Mouse (Mus musculus): Measurements from ENCODE around the gene Chrm1. TPM values are rescaled to one million over a fixed set of nuclear protein-coding genes. Genes with fewer than 3 reads are reported as not detected.

Chrm1 gene
- total RNA-seq, 2 experiments from 2014 or later = 141 to 144 TPM

DNA sequence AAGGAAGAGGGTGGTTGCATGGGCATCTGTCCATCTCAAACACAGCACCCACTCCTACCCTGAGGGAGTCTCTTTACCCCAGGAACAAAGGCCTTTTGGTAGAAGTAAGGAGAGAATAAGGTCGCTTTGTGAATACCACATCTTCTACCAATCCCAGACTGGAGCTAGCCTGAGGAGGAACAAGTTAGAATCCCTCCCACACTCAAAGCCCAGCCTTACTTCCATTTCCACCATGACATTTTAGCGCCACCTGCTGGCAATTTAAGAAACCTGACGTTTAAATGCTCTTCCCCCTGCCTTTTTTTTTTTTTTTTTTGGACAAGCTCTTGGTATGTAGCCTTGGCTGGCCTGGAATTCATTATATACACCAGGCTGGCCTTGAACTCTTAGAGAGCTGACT lies 19.4 kb downstream of the Chrm1 start:
- peak; percentile 84 to 85 for DNase-seq (ENCODE audit: low spot score in 2 of 2)

DNA sequence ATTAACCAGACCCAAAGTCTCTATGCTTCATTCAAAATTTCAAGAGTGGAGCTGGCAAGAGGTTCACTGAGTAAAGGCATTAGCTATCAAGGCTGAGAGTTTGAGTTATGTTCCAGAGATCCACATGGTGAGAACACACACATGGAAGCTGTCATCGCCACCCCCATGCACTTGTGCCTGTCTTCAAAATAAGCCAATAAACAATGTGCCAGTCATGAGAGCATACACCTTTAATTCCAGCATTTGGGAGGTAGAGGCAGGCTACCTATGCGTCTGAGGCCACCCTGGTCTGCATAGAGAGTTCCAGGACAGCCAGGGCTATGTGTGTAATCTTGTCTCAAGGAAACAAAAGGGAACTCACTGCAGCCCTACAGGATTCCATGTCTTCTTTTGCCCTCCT lies 20.0 kb downstream of the Chrm1 start:
- DNase-seq (ENCODE audit: low spot score in 2 of 2) = no peak

DNA sequence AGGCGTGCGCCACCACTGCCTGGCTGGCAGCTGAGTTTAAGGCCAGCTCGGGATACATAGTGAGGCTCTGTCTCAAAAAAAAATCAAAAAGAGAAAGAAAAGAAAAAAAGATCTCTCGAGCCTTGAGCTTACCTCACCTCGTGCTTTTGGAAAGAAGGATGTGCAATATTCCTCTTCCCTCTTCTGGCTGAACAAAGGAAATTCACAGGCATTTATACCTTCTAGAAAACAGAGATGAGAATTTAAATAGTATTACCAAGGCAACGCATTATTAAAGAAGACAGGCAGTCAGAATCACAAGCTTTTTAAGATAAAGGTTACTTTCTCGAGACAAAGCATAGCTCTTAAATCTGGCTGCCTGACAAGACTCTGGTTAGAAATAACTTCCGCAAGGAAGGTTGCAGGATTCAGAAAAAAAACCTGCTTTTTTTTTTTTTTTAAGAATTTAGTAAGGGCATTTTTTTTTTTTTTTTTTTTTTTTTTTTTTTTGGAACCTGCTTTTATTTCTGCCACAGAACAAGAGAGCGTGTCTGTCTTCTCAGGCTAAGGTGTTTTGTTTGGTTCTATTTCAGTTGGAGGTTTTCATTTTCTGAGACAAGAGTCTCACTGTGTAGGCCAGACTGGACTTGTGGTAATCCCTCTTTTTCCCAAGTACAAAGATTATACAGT lies 28.4 kb downstream of the Chrm1 start:
- no peak for DNase-seq (ENCODE audit: low spot score in 2 of 2)

DNA sequence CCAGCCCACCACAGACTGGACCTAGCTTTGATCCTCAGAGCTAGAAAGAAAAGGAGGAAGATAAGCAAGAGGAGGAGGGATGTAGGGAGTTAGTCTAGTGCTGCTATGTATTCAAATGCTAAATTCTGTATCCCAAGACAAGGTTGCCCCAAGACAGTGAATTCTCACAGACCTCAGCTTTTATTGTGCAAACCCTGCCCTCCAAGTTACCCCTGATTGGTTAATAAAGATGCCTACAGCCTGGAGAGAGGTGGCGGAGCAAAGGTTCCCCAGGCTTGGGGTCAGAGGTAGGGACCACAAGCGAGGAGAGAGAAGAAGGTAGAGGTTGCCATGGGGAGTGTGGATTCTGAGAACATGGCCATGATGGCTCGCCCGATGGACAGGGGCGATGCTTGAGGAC lies 29.2 kb downstream of the Chrm1 start:
- DNase-seq (ENCODE audit: low spot score in 2 of 2) = no peak

GRCm38 (mm10) chr19:8695330-8695729 lies 31.7 kb downstream of the Chrm1 start:
- DNase-seq (ENCODE audit: low spot score in 2 of 2) = no peak

GRCm38 (mm10) chr19:8699652-8700051 lies 36.1 kb downstream of the Chrm1 start:
- DNase-seq (ENCODE audit: low spot score in 2 of 2) = no peak

DNA sequence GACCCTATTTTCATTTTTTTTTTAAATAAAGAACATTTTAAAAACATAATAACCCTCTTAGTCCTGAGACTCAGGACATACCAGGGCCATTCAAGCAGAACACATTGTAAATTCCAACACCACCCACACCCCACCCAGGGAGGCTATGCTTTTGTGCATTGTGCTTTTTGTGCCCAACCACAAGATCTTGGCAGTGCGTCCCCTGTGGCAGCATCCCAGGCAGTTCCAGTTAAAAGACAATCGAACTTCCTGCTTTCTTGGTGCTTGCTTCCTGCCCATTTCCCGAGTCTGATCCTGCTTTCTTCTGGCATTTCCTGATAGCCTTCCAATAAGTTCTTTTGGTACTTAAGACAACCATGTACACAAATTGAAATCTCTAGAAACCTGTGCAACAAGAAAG lies 38.9 kb downstream of the Chrm1 start:
- DNase-seq (ENCODE audit: low spot score in 2 of 2) = no peak

GRCm38 (mm10) chr19:8703571-8703970 lies 40.0 kb downstream of the Chrm1 start:
- no peak for DNase-seq (ENCODE audit: low spot score in 2 of 2)

DNA sequence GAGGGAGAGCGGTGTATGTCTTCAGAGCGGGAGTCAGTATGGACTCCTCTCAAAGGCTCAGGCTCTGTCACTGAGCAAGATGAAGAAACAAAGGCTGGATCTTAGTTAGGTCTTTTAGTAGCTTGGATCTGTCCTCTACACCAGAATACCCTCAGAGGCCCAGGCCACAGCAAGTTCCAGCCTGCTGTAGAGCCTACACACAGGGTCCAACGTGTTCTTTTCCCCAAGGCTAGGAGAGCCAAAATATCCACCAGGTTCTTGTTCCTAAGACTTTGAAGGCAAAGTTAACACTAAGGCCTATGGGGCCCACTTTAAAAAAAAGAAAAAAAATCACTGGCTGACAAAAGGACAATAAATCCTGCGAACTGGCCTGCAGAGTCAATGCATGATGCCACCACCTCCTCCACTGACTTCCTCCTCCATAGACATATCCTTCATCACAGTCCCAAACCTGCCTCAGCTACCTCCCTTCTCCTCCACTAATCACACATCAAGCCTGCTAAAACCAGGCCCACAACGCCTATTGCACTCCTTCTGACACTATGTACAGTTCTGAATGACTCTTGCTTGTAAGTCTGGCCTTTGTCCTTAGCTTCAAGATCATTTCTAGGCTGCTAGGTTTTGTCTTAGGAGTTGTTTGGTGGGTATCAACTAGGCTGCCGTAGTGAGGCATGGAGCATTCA lies 41.6 kb downstream of the Chrm1 start:
- no peak for DNase-seq (ENCODE audit: low spot score in 2 of 2)

- no peak for DNase-seq (ENCODE audit: low spot score in 2 of 2)
These were observed 42.6 kb downstream of the Chrm1 start for GRCm38 (mm10) chr19:8706132-8706667.

GRCm38 (mm10) chr19:8706930-8707329 lies 43.3 kb downstream of the Chrm1 start:
- no peak for DNase-seq (ENCODE audit: low spot score in 2 of 2)

DNA sequence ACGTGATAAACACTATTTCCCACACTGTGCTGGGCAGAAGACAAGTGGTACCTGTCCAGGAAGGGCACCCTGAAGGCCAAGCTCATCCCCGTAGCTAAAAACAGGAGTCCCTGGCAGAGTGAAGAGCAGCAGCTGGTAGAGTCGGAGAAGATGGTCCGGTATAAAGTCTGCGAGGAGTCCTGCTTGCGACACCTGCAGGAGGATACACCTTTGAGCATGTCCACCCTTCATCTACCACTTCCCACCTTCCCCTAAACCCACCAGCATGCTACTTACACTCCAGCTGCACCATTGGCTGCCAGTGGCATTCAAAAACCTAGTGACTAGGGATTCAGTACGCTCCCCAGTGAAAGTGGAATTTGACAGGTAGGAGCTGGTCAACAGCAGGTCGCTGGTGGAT lies 45.4 kb downstream of the Chrm1 start:
- DNase-seq (ENCODE audit: low spot score in 2 of 2) = no peak

GRCm38 (mm10) chr19:8710057-8710456 lies 46.5 kb downstream of the Chrm1 start:
- DNase-seq (ENCODE audit: low spot score in 2 of 2) = no peak

- DNase-seq (ENCODE audit: low spot score in 2 of 2) = no peak
These were observed 47.9 kb downstream of the Chrm1 start for GRCm38 (mm10) chr19:8711506-8711905.

- DNase-seq (ENCODE audit: low spot score in 2 of 2) = no peak
These were observed 48.6 kb downstream of the Chrm1 start for GRCm38 (mm10) chr19:8711949-8712869.

GRCm38 (mm10) chr19:8712870-8713305 lies 49.3 kb downstream of the Chrm1 start:
- peak; percentile 55 to 59 for DNase-seq (ENCODE audit: low spot score in 2 of 2)

DNA sequence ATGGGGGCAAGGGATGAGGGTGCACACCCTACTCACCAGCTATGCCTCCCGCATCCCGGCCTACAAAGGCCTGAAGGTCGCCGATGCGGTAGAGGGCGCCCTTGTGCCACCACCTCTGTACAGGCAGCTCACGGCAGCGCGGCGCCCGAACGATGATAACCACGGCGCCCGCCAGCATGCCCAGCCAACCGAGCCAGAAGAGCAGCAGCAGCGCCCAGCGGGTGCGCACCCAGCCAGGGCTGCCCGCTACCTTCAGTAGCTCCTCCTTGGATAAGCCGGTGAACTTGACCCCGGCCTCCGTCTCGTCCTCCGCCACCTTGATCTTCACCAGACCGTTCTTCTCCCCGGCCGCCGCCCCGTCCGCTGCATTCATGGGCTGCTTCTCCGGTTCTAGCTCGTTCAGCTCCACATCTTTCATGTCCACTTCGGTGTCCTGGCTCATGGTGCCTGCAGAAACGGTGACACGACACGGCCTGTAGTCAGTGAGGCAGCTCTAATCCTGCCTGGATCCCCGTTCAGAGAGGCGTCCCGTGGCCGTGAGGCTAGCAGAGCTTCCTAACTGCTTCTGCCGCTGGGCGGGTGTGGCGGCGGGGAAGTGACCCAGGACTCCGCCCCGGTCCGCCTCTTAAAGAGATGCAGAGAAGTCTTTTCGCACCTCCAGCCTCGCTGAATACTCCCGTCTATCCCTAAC lies 49.9 kb downstream of the Chrm1 start:
- peak; percentile 92 to 94 for DNase-seq (ENCODE audit: low spot score in 2 of 2)

- no peak for DNase-seq (ENCODE audit: low spot score in 2 of 2)
These were observed 50.5 kb downstream of the Chrm1 start for GRCm38 (mm10) chr19:8713997-8714652.

DNA sequence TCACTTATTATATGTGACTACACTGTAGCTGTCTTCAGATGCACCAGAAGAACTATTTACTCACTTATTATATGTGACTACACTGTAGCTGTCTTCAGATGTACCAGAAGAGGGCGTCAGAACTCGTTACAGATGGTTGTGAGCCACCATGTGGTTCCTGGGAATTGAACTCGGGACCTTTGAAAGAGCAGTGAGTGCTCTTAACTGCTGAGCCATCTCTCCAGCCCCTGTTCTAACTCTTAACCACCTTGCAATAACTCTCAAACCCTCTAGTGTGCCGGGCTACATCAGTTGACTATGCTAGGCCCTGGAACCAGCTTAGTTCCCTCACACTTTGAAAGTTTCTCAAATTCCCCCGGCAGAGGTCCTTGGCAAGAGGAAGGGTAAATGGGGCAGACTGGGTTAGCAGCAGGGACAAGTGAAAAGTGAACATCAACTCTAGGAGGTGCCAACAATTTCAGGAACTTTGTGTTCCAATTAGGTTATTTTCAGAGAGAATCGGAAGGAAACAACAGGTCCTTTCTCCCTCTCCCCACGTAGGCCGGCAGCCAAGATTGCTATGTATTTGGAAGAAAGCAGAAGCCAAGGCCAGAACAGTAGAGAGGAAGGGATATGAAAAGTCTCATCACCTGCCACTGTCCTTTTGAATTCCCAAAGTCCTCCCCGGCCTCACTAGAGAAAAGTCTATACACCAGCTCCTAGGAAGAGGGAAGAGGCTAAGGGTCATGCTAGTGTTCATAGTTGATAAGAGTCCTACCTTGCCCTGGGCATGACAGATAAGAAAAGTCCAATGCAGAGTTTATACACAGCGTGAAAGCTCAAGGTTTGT lies 51.3 kb downstream of the Chrm1 start:
- no peak for DNase-seq (ENCODE audit: low spot score in 2 of 2)
